Mouse (Mus musculus): ENCODE measurements at regions not wholly inside any gene's neighbourhood (a gene's known extent, or its start where the extent isn't known, plus 50 kb on each side); places are given as distances from the start of the nearest gene placed in this dataset.

DNA sequence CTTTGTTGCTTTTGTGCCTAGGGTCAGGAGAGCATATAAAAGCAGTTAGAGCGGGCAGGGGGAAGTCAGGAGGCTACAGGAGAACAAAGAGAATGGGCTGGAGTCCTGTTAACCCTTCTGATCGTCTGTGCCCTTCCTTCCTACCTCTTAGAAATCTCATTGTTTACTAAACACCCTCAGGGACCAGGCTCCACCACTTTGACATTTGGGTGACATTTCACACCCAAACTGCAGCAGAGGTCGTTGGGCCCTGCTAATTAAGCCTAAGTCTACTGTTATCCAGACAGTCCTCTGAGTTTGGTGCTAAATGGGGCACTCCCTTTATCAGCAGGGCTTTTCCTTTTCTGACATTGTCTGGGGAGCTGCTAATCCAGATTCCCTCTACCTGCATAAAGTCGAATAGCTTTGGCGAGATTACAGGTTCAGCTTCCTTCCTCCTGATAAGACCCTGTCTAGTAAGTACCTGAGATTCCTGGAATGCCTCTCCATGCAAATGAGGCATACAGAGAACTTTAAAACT is 84.2 kb upstream of the Arglu1 start:
- DNase-seq (ENCODE audit: low read depth, low spot score), result no peak

DNA sequence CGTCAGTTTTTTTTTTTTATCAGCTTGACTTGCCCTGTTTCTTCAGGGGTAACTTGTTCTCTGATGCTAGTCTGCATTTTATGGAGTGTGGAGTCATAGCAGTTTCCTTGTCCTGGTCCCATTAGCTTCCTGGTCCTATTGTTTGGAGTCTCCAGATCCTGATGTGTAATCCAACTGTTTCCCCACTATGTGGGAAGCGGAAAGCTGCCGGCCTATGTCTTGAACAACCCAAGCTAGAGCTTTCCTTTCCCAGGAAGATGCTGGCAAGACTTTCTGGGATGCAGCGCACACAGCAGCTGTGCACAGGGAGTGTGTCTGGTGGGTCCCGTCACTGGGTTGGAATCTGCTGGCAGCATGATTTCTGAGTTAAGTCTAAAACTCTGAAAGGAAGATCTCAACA is 82.1 kb upstream of the Arglu1 start:
- no peak for DNase-seq (ENCODE audit: low read depth, low spot score)

GRCm38 (mm10) chr8:8770397-8770796 is 80.1 kb upstream of the Arglu1 start:
- DNase-seq (ENCODE audit: low read depth, low spot score), result no peak

DNA sequence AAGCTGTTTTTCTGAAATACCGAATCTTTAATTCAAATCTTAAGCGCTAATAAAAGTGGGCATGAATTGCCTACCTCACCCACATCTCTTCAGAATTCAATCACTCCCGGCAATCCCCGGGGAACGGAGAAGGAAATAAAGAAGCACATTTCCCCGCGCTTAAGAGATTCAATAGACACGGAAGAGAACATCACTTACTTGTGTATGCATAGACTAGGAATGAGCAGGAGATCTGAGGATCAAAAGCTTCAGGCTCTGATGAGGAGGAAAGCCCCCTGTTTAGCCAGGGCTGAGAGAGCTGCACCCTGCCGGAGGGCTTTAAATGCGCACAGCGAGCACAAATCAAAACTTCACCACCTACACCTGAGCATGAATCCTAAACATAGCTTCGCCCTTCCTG is 72.0 kb upstream of the Arglu1 start:
- DNase-seq (ENCODE audit: low read depth, low spot score), result no peak

- no peak for DNase-seq (ENCODE audit: low read depth, low spot score)
Measured at GRCm38 (mm10) chr8:8758283-8758682, 68.0 kb upstream of the Arglu1 start.

DNA sequence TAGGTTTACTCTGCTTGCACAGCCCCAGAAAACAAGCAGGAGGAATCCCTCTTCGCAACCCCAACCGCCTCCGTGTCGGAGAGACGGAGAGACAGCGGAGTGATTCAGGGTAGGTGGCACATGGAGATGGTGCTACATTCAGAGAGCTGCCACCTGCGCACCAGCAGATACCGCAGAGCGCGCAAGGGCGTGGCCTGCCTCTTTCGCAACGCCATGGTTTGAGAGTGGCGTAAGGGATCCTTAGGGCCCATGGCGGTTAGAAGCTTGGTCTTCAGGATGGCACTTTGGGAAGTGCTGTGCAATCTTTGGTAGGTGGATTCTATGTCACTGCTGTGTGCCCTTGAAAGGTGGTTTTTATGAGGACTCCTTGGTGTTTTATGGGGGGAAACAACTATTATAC is 60.9 kb upstream of the Arglu1 start:
- DNase-seq (ENCODE audit: low read depth, low spot score), result no peak

GRCm38 (mm10) chr8:8746691-8747090 is 56.4 kb upstream of the Arglu1 start:
- DNase-seq (ENCODE audit: low read depth, low spot score), result no peak

DNA sequence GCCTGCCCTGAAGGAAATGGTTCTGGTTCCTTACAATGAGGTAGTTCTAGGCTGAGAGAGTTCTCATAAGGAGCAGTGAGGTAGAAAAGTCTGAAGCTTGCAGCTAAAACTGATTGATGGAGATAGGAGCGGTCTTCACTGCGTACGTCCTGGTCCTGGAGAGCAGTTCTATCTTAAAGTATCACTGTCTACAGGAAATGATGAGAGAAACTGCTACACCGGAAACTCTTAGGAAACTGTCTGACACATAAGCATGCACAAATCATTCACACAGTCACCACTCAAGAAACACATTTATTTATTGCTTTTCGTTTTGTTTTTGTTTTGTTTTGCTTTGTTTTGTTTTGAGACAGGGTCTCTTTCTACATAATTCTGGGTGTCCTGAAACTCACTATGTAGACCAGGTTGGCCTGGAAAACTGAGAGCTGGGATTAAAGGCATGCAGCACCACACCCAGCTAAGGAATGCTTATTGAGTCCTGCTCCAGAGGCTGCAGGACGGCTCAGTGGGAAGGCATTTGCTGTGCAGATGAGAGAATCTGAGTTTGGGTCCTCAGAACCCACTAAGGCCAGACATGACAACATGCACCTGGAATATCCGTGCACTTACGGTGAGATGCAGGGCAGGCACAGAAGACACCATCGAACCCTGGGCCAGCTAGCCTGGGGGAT is 55.4 kb upstream of the Arglu1 start:
- DNase-seq (ENCODE audit: low read depth, low spot score), result no peak
